Mouse (Mus musculus) neural tube, embryonic 15.5 days (tissue): Measurements from ENCODE around the gene Kiss1. TPM values are rescaled to one million over a fixed set of nuclear protein-coding genes. Genes with fewer than 3 reads are reported as not detected.

Experiments used
- ATAC-seq: fragments of 200-750 bp; cut with Nextera tagmentation; 2 replicates; pipeline ENCODE4 v1.8.0; 2017; ENCODE audit warnings: mild to moderate bottlenecking, moderate TSS enrichment, moderate library complexity; ENCODE audit not compliant: low FRiP score
- H3K27ac ChIP-seq: fragments of 300-500 bp; sonication (generic); replicated peaks from 2 replicates; pipeline ENCODE4 v1.5.1; 2015; ENCODE audit warnings: mild to moderate bottlenecking, inconsistent platforms
- H3K27me3 ChIP-seq: fragments of 300-500 bp; sonication (generic); replicated peaks from 2 replicates; pipeline ENCODE4 v1.6.1; 2015; ENCODE audit warnings: inconsistent platforms
- H3K36me3 ChIP-seq: fragments of 300-500 bp; sonication (generic); 2 replicates; pipeline ENCODE4 v1.6.1; 2015; ENCODE audit warnings: inconsistent platforms
- H3K4me1 ChIP-seq: fragments of 300-500 bp; sonication (generic); 2 replicates; pipeline ENCODE4 v1.6.1; 2015; ENCODE audit warnings: inconsistent platforms
- H3K4me2 ChIP-seq: fragments of 300-500 bp; sonication (generic); 2 replicates; pipeline ENCODE4 v1.6.1; 2015; ENCODE audit warnings: inconsistent platforms, mild to moderate bottlenecking, moderate library complexity
- H3K4me3 ChIP-seq: fragments of 300-500 bp; sonication (generic); replicated peaks from 2 replicates; pipeline ENCODE4 v1.5.1; 2015; ENCODE audit warnings: mild to moderate bottlenecking, inconsistent platforms
- H3K9ac ChIP-seq: fragments of 300-500 bp; sonication (generic); replicated peaks from 2 replicates; pipeline ENCODE4 v1.6.1; 2015; ENCODE audit warnings: mild to moderate bottlenecking, inconsistent platforms
- H3K9me3 ChIP-seq: fragments of 300-500 bp; sonication (generic); replicated peaks from 2 replicates; pipeline ENCODE4 v1.6.1; 2016; ENCODE audit warnings: inconsistent platforms
- WGBS: fragments of 180-500 bp; shearing (Covaris S2); methylation state at CpG from one replicate; pipeline ENCODE4 v1.1.7; 2015; ENCODE audit warnings: mixed read lengths; 5-methylcytosine and 5-hydroxymethylcytosine counted together
- polyA plus RNA-seq: library from polyadenylated mRNA; unstranded; fragments of >200 nt; fragmentation: Nextera tagmentation; extraction: Ambion mirVana; gene quantifications from 2 replicates; pipeline ENCODE4 v1.2.1, GENCODE M21; 2015

Kiss1 gene
- polyA plus RNA-seq, result not detected in 2 replicates

GRCm38 (mm10) chr1:133321267-133321925 is at the start of gene Kiss1:
TSS of gene Kiss1 (plus strand) at chr1:133321875.
- WGBS, result 79% methylated on average over 13 of the region's 13 CpGs
- H3K4me1 ChIP-seq, result no peaks in the 10 kb centered on the region
- H3K27me3 ChIP-seq, result no peaks in the 10 kb centered on the region
- no peak within 1 kb of the TSS for H3K4me2 ChIP-seq
- no peak within 1 kb of the TSS for H3K9ac ChIP-seq
- no peaks in the 10 kb centered on the region for H3K36me3 ChIP-seq
- H3K4me3 ChIP-seq, result no peak within 1 kb of the TSS
- no peaks in the 10 kb centered on the region for H3K9me3 ChIP-seq
- no peak within 1 kb of the TSS for H3K27ac ChIP-seq
- no peak for ATAC-seq

DNA sequence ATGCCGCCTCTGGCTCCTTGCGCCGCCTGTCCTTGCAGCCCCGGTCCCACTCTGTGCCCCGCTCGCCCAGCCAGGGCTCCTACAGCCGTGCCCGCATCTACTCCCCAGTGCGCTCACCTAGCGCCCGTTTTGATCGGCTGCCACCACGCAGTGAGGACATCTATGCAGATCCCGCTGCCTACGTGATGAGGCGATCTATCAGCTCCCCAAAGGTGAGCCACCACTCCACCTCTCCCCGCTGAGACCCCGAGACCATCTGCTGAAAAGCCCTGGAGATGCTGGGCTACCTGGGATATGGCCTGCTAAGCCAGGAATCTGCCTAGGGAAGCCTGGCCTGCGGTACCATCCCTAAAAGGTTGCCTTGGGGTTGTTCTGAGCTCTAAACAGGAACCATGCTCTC is 47.5 kb upstream of the Kiss1 start:
- 94% methylated on average over 19 of the region's 19 CpGs for WGBS
- Histone ChIP-seq H3K4me3 (no peak overlapping the region), H3K27ac (no peak overlapping the region), H3K9me3 (no peaks in the 10 kb centered on the region), H3K4me2 (no peak overlapping the region), H3K27me3 (no peaks in the 10 kb centered on the region), H3K9ac (no peak overlapping the region), H3K4me1 (peaks cover 10% of the 10 kb centered on the region), H3K36me3 (peaks cover 43% of the 10 kb centered on the region)
- no peak for ATAC-seq

GRCm38 (mm10) chr1:133276983-133277382 is 44.7 kb upstream of the Kiss1 start:
- Histone ChIP-seq H3K4me2 (no peak overlapping the region), H3K4me1 (peaks cover 12% of the 10 kb centered on the region), H3K27ac (no peak overlapping the region), H3K27me3 (no peaks in the 10 kb centered on the region), H3K36me3 (peaks cover 52% of the 10 kb centered on the region), H3K9me3 (no peaks in the 10 kb centered on the region), H3K9ac (no peak overlapping the region), H3K4me3 (no peak overlapping the region)
- no peak for ATAC-seq
- 80% methylated on average over 5 of the region's 5 CpGs for WGBS

GRCm38 (mm10) chr1:133278539-133278938 is 43.1 kb upstream of the Kiss1 start:
- peaks cover 12% of the 10 kb centered on the region for H3K4me1 ChIP-seq
- H3K4me2 ChIP-seq, result no peak overlapping the region
- ATAC-seq, result no peak
- no peaks in the 10 kb centered on the region for H3K27me3 ChIP-seq
- H3K9me3 ChIP-seq, result no peaks in the 10 kb centered on the region
- H3K36me3 ChIP-seq, result peaks cover 46% of the 10 kb centered on the region
- WGBS, result 53% methylated on average over 6 of the region's 6 CpGs
- no peak overlapping the region for H3K9ac ChIP-seq
- H3K27ac ChIP-seq, result no peak overlapping the region
- H3K4me3 ChIP-seq, result no peak overlapping the region

- WGBS, result 63% methylated on average over 15 of the region's 15 CpGs
- Histone ChIP-seq H3K4me1 (peaks cover 12% of the 10 kb centered on the region), H3K4me3 (no peak overlapping the region), H3K9ac (no peak overlapping the region), H3K9me3 (no peaks in the 10 kb centered on the region), H3K27me3 (no peaks in the 10 kb centered on the region), H3K27ac (0 out of 2 replicates have a peak overlapping the region, but pooled peaks have one; percentile 4), H3K36me3 (peaks cover 46% of the 10 kb centered on the region), H3K4me2 (no peak overlapping the region)
- no peak for ATAC-seq
Observed at GRCm38 (mm10) chr1:133278946-133279631, 42.6 kb upstream of the Kiss1 start.

- Histone ChIP-seq H3K27ac (0 out of 2 replicates have a peak overlapping the region, but pooled peaks have one; percentile 4), H3K4me2 (no peak overlapping the region), H3K27me3 (no peaks in the 10 kb centered on the region), H3K4me3 (no peak overlapping the region), H3K9ac (no peak overlapping the region), H3K9me3 (no peaks in the 10 kb centered on the region), H3K4me1 (peaks cover 12% of the 10 kb centered on the region), H3K36me3 (peaks cover 44% of the 10 kb centered on the region)
- no peak for ATAC-seq
- WGBS, result 63% methylated on average over 11 of the region's 11 CpGs
Observed at GRCm38 (mm10) chr1:133279632-133280093, 42.0 kb upstream of the Kiss1 start.

GRCm38 (mm10) chr1:133280537-133280936 is 41.1 kb upstream of the Kiss1 start:
- Histone ChIP-seq H3K27me3 (no peaks in the 10 kb centered on the region), H3K4me3 (no peak overlapping the region), H3K9me3 (no peaks in the 10 kb centered on the region), H3K4me2 (no peak overlapping the region), H3K4me1 (peaks cover 12% of the 10 kb centered on the region), H3K9ac (no peak overlapping the region), H3K27ac (no peak overlapping the region), H3K36me3 (peaks cover 42% of the 10 kb centered on the region)
- ATAC-seq, result no peak
- 92% methylated on average over 2 of the region's 2 CpGs for WGBS

DNA sequence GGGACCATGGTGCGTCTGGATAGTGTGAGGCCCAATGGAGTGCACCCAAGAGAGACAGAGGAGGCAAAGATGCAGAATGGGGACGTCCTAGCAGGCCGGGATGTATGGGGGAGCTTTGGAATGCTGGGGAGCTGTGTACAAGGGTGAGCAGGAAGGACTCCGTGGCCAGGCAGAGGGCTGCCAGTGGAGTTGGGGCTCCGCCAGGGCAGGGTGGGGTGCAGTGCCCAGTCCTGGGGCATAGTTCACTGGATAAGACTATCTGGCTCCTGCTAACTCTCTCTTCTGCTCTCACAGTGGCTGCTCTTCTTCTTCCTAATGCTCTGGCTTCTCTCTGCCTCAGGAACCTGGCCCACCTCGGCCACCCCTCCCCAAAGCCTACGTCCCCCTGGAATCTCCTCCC is 35.8 kb upstream of the Kiss1 start:
- no peaks in the 10 kb centered on the region for H3K9me3 ChIP-seq
- H3K9ac ChIP-seq, result no peak overlapping the region
- H3K4me2 ChIP-seq, result no peak overlapping the region
- no peak for ATAC-seq
- 83% methylated on average over 7 of the region's 7 CpGs for whole genome bisulfite sequencing
- H3K4me3 ChIP-seq, result no peak overlapping the region
- no peaks in the 10 kb centered on the region for H3K4me1 ChIP-seq
- H3K27ac ChIP-seq, result no peak overlapping the region
- H3K36me3 ChIP-seq, result peaks cover 65% of the 10 kb centered on the region
- H3K27me3 ChIP-seq, result no peaks in the 10 kb centered on the region

DNA sequence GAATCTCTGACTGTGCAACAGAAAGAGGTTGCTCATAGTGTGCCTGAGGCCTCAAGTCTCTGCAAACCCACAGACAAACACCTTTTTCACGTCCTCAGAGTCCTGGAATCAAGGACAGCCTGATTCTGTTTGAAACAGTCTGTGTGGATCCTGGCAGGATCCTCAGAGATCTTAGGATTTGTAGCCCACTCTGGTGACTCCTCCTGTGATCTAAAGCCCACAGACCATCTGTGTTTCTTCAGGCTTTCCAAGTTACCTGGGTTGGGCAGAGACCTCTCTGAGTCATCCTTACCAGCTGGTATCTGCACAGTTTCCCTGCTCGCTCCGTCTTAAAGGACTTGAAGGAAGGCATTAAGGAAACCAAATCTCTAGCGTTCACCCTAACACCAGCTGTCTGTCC is 34.6 kb upstream of the Kiss1 start:
- no peak overlapping the region for H3K4me2 ChIP-seq
- 92% methylated on average over 4 of the region's 4 CpGs for WGBS
- no peak overlapping the region for H3K4me3 ChIP-seq
- no peaks in the 10 kb centered on the region for H3K27me3 ChIP-seq
- H3K9me3 ChIP-seq, result no peaks in the 10 kb centered on the region
- H3K36me3 ChIP-seq, result peaks cover 68% of the 10 kb centered on the region
- H3K9ac ChIP-seq, result no peak overlapping the region
- ATAC-seq, result no peak
- no peak overlapping the region for H3K27ac ChIP-seq
- H3K4me1 ChIP-seq, result no peaks in the 10 kb centered on the region

DNA sequence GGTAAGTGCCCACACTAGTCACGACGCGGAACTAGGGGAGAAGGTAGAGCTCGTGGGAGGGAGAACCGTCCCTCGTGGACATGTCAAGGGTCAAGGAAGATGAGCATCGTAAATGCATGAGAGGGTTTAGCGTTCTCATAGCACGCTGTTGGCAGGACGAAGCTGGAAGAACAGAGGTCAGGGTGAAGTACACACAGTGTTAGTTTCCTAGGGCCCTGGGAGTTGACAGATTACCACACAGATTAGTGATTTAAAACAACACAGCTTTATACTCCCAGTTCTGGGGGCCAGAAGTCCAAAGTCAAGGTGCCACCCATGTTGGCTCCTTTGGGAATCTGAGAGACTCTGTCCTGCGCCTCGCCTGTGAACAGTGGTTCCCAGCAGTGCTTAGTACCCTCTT is 33.8 kb upstream of the Kiss1 start:
- Histone ChIP-seq H3K36me3 (peaks cover 71% of the 10 kb centered on the region), H3K4me3 (no peak overlapping the region)

GRCm38 (mm10) chr1:133291888-133292287 is 29.8 kb upstream of the Kiss1 start:
- H3K27me3 ChIP-seq, result no peaks in the 10 kb centered on the region
- WGBS, result 95% methylated on average over 6 of the region's 6 CpGs
- no peak overlapping the region for H3K27ac ChIP-seq
- H3K9ac ChIP-seq, result no peak overlapping the region
- H3K4me2 ChIP-seq, result no peak overlapping the region
- no peak for ATAC-seq
- H3K36me3 ChIP-seq, result peaks cover 72% of the 10 kb centered on the region
- no peaks in the 10 kb centered on the region for H3K4me1 ChIP-seq
- H3K9me3 ChIP-seq, result no peaks in the 10 kb centered on the region
- H3K4me3 ChIP-seq, result no peak overlapping the region

More for the DNA sequence above, 33.8 kb upstream of the Kiss1 start:
- Histone ChIP-seq H3K9ac (no peak overlapping the region), H3K9me3 (no peaks in the 10 kb centered on the region), H3K27ac (no peak overlapping the region), H3K4me1 (no peaks in the 10 kb centered on the region), H3K27me3 (no peaks in the 10 kb centered on the region), H3K4me2 (no peak overlapping the region)
- ATAC-seq, result no peak
- WGBS, result 90% methylated on average over 12 of the region's 12 CpGs

GRCm38 (mm10) chr1:133292608-133293007 is 29.1 kb upstream of the Kiss1 start:
- H3K9me3 ChIP-seq, result no peaks in the 10 kb centered on the region

More at GRCm38 (mm10) chr1:133292608-133293007, 29.1 kb upstream of the Kiss1 start:
- Histone ChIP-seq H3K9ac (no peak overlapping the region), H3K36me3 (peaks cover 68% of the 10 kb centered on the region), H3K4me3 (no peak overlapping the region), H3K27ac (no peak overlapping the region), H3K27me3 (no peaks in the 10 kb centered on the region), H3K4me2 (no peak overlapping the region), H3K4me1 (no peaks in the 10 kb centered on the region; the same call in 1 of the 2 replicates)
- ATAC-seq, result no peak
